Mouse (Mus musculus) hindbrain, postnatal 0 days (tissue): ENCODE results near the gene Vwa8. TPM values are rescaled to one million over a fixed set of nuclear protein-coding genes. Genes with fewer than 3 reads are reported as not detected.
A peak's percentile ranks its signal among the peaks of the same experiment; 100 is the strongest.

Experiments
- ATAC-seq: fragments of 200-750 bp; cut with Nextera tagmentation; 2 replicates; pipeline ENCODE4 v1.8.0; 2017; ENCODE audit warnings: mild to moderate bottlenecking, moderate TSS enrichment, moderate library complexity
- DNase-seq: peaks from one replicate; pipeline ENCODE4 v3.0.0-alpha.2; 2015; ENCODE audit warnings: low spot score
- H3K27ac ChIP-seq: fragments of 300-500 bp; sonication (generic); 2 replicates; pipeline ENCODE4 v1.5.1; 2014; ENCODE audit warnings: mild to moderate bottlenecking
- H3K27me3 ChIP-seq: fragments of 300-500 bp; sonication (generic); 2 replicates; pipeline ENCODE4 v1.6.1; 2014; ENCODE audit warnings: low read length, mixed read lengths; ENCODE audit not compliant: insufficient read depth
- H3K36me3 ChIP-seq: fragments of 300-500 bp; sonication (generic); 2 replicates; pipeline ENCODE4 v1.6.1; 2014; ENCODE audit warnings: low read length, mixed read lengths; ENCODE audit not compliant: insufficient read depth
- H3K4me1 ChIP-seq: fragments of 300-500 bp; sonication (generic); 2 replicates; pipeline ENCODE4 v1.6.1; 2014; ENCODE audit warnings: antibody characterized with exemption, low read length, mixed read lengths; ENCODE audit not compliant: insufficient read depth
- H3K4me2 ChIP-seq: fragments of 300-500 bp; sonication (generic); 2 replicates; pipeline ENCODE4 v1.6.1; 2014; ENCODE audit warnings: low read depth, mild to moderate bottlenecking, low read length, moderate library complexity, mixed read lengths
- H3K4me3 ChIP-seq: fragments of 300-500 bp; sonication (generic); 2 replicates; pipeline ENCODE4 v1.5.1; 2014; ENCODE audit warnings: low read length
- H3K9ac ChIP-seq: fragments of 300-500 bp; sonication (generic); replicated peaks from 2 replicates; pipeline ENCODE4 v1.6.1; 2014; ENCODE audit warnings: mild to moderate bottlenecking, low read length, moderate library complexity, mixed read lengths
- H3K9me3 ChIP-seq: fragments of 300-500 bp; sonication (generic); 2 replicates; pipeline ENCODE4 v1.6.1; 2016; ENCODE audit warnings: low read length, mixed read lengths
- CTCF ChIP-seq: IDR thresholded peaks from 2 replicates; pipeline ENCODE4 v1.5.1; 2016; ENCODE audit warnings: antibody characterized with exemption, control low read depth, low read depth
- WGBS: fragments of 180-500 bp; shearing (Covaris S2); extraction: QIAGEN DNeasy Blood & Tissue Kit; methylation state at CpG from one replicate; pipeline ENCODE4 v1.1.7; 2014; 5-methylcytosine and 5-hydroxymethylcytosine counted together
- polyA plus RNA-seq: library from polyadenylated mRNA; unstranded; fragments of >200 nt; fragmentation: Nextera tagmentation; extraction: Ambion mirVana; gene quantifications from 2 replicates; pipeline ENCODE4 v1.2.1, GENCODE M21; 2015
- total RNA-seq: library from RNA; depleted of rRNA; stranded (reverse); fragments of >200 nt; gene quantifications from 2 replicates; pipeline ENCODE4 v1.2.3, GENCODE M21; 2014

Vwa8 gene
- total and polyA plus RNA-seq, 2 experiments from 2014 or later, result 9.6 to 20.8 TPM

DNA sequence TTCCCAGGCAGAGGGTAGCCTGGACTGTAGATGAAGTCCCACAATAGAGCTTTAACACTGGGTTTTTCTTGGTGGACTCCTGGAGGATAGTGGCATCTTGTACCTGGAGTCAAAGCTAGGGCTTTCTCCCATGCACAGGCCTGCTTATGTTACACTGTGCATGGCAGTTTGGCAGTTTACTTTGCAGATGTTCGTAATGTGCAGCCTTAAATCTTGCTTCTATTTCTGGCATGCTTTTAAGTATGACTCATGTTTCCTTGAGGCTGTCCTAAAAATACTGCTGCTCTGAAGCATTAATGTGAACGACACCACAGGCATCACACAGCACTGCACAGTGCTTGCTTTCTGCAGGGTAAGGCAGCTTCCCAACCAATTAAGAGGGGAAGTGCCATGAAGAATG lies 51.9 kb downstream of the Vwa8 start:
- Histone ChIP-seq H3K9ac (no peak overlapping the region), H3K4me2 (no peak overlapping the region), H3K27ac (0 out of 2 replicates have a peak overlapping the region, but pooled peaks have one; percentile 15), H3K27me3 (no peaks in the 10 kb centered on the region), H3K4me1 (no peaks in the 10 kb centered on the region; the same call in 1 of the 2 replicates), H3K4me3 (no peak overlapping the region), H3K9me3 (no peaks in the 10 kb centered on the region), H3K36me3 (no peaks in the 10 kb centered on the region)
- TF ChIP-seq CTCF, result no peak
- 42% methylated on average over 2 of the region's 2 CpGs for WGBS
- peak; percentile 70 for ATAC-seq
- DNase-seq, result peak; percentile 26

DNA sequence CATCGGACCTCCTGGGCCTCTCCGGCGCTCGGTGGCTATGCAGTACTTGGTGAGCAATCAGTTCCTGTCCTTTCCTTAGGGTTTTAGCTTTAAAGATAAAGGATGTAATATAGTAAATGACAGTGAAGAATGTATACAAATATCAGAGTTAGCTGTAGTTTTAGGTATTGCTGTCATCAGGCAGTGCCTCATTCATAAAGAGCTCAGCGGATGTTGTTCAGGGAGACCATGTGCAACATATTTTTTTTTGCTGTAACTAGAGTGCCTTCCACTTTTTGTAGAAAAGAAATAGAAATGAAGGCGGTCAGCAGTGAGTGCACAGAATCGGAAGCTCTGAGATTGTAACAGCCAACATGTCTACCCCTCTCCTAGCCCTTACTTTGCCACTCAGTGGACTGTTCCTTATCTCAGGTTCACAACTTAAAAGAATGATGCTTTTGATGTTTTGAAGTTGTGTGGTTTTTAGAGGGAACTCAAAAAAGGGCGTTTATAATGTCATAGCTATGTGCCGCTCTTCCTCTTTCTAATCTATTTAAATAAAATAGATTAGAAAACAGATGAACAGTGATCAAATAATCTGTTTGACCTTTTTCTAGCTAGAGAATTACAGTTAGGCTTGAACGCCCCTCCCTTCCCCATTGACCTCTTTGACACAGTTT lies 59.5 kb downstream of the Vwa8 start:
- 94% methylated on average over 10 of the region's 10 CpGs for WGBS
- no peak for ATAC-seq

DNA sequence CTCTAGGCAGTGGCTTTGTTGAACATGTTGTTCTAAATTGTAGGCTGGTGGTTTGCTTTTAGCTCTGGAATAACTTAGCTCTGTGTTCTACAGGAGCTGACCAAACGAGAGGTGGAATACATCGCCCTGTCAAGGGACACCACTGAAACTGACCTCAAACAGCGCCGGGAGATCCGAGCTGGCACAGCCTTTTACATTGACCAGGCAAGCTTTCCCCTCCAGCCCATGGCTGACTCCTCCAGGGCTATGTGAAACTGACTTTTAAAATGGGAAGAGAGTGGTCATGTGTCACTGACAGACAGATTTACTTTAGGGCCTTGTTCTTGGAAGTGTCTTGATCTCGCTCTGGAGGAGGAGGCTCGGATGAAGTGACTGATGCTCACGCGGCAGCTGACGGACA lies 63.2 kb downstream of the Vwa8 start:
- no peak for ATAC-seq
- Histone ChIP-seq H3K4me1 (no peaks in the 10 kb centered on the region), H3K9me3 (no peaks in the 10 kb centered on the region), H3K4me3 (no peak overlapping the region), H3K4me2 (no peak overlapping the region), H3K27ac (no peak overlapping the region), H3K27me3 (no peaks in the 10 kb centered on the region), H3K36me3 (no peaks in the 10 kb centered on the region), H3K9ac (no peak overlapping the region)
- 86% methylated on average over 10 of the region's 10 CpGs for WGBS
- no peak for DNase-seq
- TF ChIP-seq CTCF, result no peak

More for the DNA sequence above, 59.5 kb downstream of the Vwa8 start:
- no peaks in the 10 kb centered on the region for H3K36me3 ChIP-seq
- H3K4me3 ChIP-seq, result no peak overlapping the region
- H3K9me3 ChIP-seq, result no peaks in the 10 kb centered on the region
- no peak for TF ChIP-seq CTCF
- no peaks in the 10 kb centered on the region for H3K4me1 ChIP-seq
- no peak for DNase-seq
- H3K9ac ChIP-seq, result no peak overlapping the region
- H3K27me3 ChIP-seq, result no peaks in the 10 kb centered on the region
- H3K27ac ChIP-seq, result no peak overlapping the region
- H3K4me2 ChIP-seq, result no peak overlapping the region

- WGBS, result 80% methylated on average over 8 of the region's 8 CpGs
- Histone ChIP-seq H3K27ac (no peak overlapping the region), H3K9ac (no peak overlapping the region), H3K27me3 (no peaks in the 10 kb centered on the region), H3K4me3 (no peak overlapping the region), H3K4me2 (no peak overlapping the region), H3K36me3 (no peaks in the 10 kb centered on the region), H3K4me1 (no peaks in the 10 kb centered on the region), H3K9me3 (no peaks in the 10 kb centered on the region)
- DNase-seq (no peak), ATAC-seq (no peak)
- TF ChIP-seq CTCF, result no peak
These were observed 65.3 kb downstream of the Vwa8 start for GRCm38 (mm10) chr14:78914180-78914579.

DNA sequence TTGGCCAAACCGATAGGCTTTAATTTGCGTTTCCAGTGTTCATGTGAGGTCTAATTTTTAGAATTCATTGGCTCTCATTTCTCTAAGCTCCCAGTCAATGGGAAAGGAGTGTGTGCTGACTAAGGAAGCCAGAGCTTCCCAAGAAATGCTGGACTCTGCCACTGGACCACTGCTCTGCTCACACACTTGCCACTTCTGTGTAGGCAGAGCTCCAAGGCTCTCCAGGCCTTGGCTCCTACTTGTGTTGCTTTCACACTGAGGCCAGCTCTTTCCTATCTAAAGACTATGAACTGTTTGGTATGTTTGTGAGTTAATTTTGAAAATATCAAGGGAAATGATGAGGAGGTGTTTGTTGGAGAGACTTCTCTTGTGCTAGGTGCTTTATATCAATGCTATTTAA lies 67.8 kb downstream of the Vwa8 start:
- no peak for DNase-seq
- no peak for TF ChIP-seq CTCF
- 82% methylated on average over 2 of the region's 2 CpGs for WGBS

DNA sequence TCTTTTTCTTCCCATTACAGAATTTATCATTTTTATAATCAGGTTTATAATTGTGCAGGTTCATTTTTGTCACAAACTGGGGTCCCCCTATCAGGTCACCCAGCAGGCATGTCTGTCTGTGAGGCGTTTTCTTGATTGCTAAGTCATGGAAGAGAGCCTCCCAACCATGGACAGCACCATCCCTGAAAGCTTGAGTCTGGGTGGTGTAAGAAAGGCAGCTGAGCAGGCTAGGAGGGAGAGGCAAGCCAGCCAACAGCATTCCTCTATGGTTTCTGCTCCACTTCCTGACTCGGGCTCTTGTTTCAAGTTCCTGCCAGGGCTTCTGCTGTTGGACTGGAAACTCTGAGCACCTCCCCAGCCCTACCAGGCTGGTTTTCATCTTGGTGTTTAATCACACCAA lies 72.4 kb downstream of the Vwa8 start:
- WGBS, result 63% methylated on average over 2 of the region's 2 CpGs
- DNase-seq (no peak), ATAC-seq (no peak)
- no peak overlapping the region for H3K27ac ChIP-seq
- no peaks in the 10 kb centered on the region for H3K9me3 ChIP-seq
- H3K4me3 ChIP-seq, result no peak overlapping the region
- H3K9ac ChIP-seq, result no peak overlapping the region
- H3K36me3 ChIP-seq, result no peaks in the 10 kb centered on the region
- H3K27me3 ChIP-seq, result no peaks in the 10 kb centered on the region
- H3K4me1 ChIP-seq, result no peaks in the 10 kb centered on the region
- no peak overlapping the region for H3K4me2 ChIP-seq
- TF ChIP-seq CTCF, result no peak

More for the DNA sequence above, 67.8 kb downstream of the Vwa8 start:
- Histone ChIP-seq H3K9me3 (no peaks in the 10 kb centered on the region), H3K4me1 (no peaks in the 10 kb centered on the region), H3K4me2 (no peak overlapping the region), H3K36me3 (no peaks in the 10 kb centered on the region), H3K27ac (no peak overlapping the region), H3K27me3 (no peaks in the 10 kb centered on the region), H3K4me3 (no peak overlapping the region), H3K9ac (no peak overlapping the region)
- no peak for ATAC-seq

DNA sequence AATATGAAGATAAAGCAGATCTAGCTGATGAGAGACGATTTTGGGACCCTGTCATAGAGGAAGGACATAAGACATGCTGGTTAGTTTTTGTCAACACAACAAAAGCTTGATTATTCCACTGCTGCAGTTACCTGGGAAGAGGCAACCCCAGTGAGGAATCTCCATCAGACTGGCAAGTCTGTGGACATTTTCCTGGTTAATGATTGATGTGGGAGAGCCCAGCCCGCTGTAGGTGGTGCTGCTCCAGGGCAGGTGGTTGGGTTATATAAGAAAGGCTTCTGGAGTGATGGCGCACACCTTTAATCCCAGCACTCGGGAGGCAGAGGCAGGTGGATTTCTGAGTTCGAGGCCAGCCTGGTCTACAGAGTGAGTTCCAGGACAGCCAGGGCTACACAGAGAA lies 74.8 kb downstream of the Vwa8 start:
- no peak for ATAC-seq
- Histone ChIP-seq H3K36me3 (no peaks in the 10 kb centered on the region), H3K9me3 (no peaks in the 10 kb centered on the region), H3K27me3 (no peaks in the 10 kb centered on the region), H3K27ac (no peak overlapping the region), H3K4me3 (no peak overlapping the region), H3K4me1 (no peaks in the 10 kb centered on the region), H3K4me2 (no peak overlapping the region), H3K9ac (no peak overlapping the region)
- no peak for TF ChIP-seq CTCF
- 82% methylated on average over 5 of the region's 5 CpGs for WGBS
- no peak for DNase-seq
